Mouse (Mus musculus) neural tube, embryonic 11.5 days (tissue): Measurements from ENCODE around the gene Arhgap22. TPM values are rescaled to one million over a fixed set of nuclear protein-coding genes. Genes with fewer than 3 reads are reported as not detected.
A peak's percentile ranks its signal among the peaks of the same experiment; 100 is the strongest.

Source experiments
- ATAC-seq: fragments of 200-750 bp; cut with Nextera tagmentation; 2 replicates; pipeline ENCODE4 v1.8.0; 2017; ENCODE audit warnings: moderate number of reproducible peaks, mild to moderate bottlenecking, moderate TSS enrichment, moderate library complexity; ENCODE audit not compliant: insufficient read depth, low FRiP score, low TSS enrichment
- DNase-seq: peaks from one replicate; pipeline ENCODE4 v3.0.0-alpha.2; 2015; ENCODE audit warnings: low spot score
- H3K27ac ChIP-seq: fragments of 300-500 bp; sonication (generic); 2 replicates; pipeline ENCODE4 v1.5.1; 2014; ENCODE audit warnings: low read depth, mild to moderate bottlenecking, low read length
- H3K27me3 ChIP-seq: fragments of 300-500 bp; sonication (generic); 2 replicates; pipeline ENCODE4 v1.6.1; 2014; ENCODE audit warnings: mild to moderate bottlenecking, low read length, mixed read lengths; ENCODE audit not compliant: control insufficient read depth, insufficient read depth
- H3K36me3 ChIP-seq: fragments of 300-500 bp; sonication (generic); 2 replicates; pipeline ENCODE4 v1.6.1; 2014; ENCODE audit warnings: mild to moderate bottlenecking, low read length, moderate library complexity, mixed read lengths; ENCODE audit not compliant: control insufficient read depth, insufficient read depth
- H3K4me1 ChIP-seq: fragments of 300-500 bp; sonication (generic); 2 replicates; pipeline ENCODE4 v1.6.1; 2014; ENCODE audit warnings: low read length, mixed read lengths; ENCODE audit not compliant: control insufficient read depth, insufficient read depth
- H3K4me2 ChIP-seq: fragments of 300-500 bp; sonication (generic); 2 replicates; pipeline ENCODE4 v1.6.1; 2014; ENCODE audit warnings: low read depth, mild to moderate bottlenecking, moderate library complexity
- H3K4me3 ChIP-seq: fragments of 300-500 bp; sonication (generic); 2 replicates; pipeline ENCODE4 v1.5.1; 2014; ENCODE audit warnings: low read depth, low read length
- H3K9ac ChIP-seq: fragments of 300-500 bp; sonication (generic); 2 replicates; pipeline ENCODE4 v1.6.1; 2014; ENCODE audit warnings: mild to moderate bottlenecking, low read length
- H3K9me3 ChIP-seq: fragments of 300-500 bp; sonication (generic); 2 replicates; pipeline ENCODE4 v1.6.1; 2016; ENCODE audit warnings: low read length; ENCODE audit not compliant: control insufficient read depth
- WGBS: fragments of 180-500 bp; shearing (Covaris S2); extraction: QIAGEN DNeasy Blood & Tissue Kit; methylation state at CpG from one replicate; pipeline ENCODE4 v1.1.7; 2014; 5-methylcytosine and 5-hydroxymethylcytosine counted together
- polyA plus RNA-seq: library from polyadenylated mRNA; unstranded; fragments of >200 nt; fragmentation: Nextera tagmentation; extraction: Ambion mirVana; gene quantifications from 2 replicates; pipeline ENCODE4 v1.2.1, GENCODE M21; 2014

Gene Arhgap22
- 3.8 and 4.6 TPM in 2 replicates for polyA plus RNA-seq

GRCm38 (mm10) chr14:33213823-33214766 is at the start of gene Arhgap22:
Gene Arhgap22 (plus strand): TSS chr14:33214026.
- DNase-seq (peak; percentile 88), ATAC-seq (peak; percentile 77)
- 0 out of 2 replicates have a peak, but pooled peaks cover 2% of the 10 kb centered on the region for H3K4me1 ChIP-seq
- no peak within 1 kb of the TSS for H3K27ac ChIP-seq
- 0 out of 2 replicates have a peak within 1 kb of the TSS, but pooled peaks have one; percentile 14 for H3K9ac ChIP-seq
- no peaks in the 10 kb centered on the region for H3K9me3 ChIP-seq
- H3K36me3 ChIP-seq = no peaks in the 10 kb centered on the region
- H3K4me2 ChIP-seq = peak within 1 kb of the TSS; percentile 28; the same call in 1 of the 2 replicates
- H3K4me3 ChIP-seq = no peak within 1 kb of the TSS
- WGBS = 20% methylated on average over 28 of the region's 28 CpGs
- 0 out of 2 replicates have a peak, but pooled peaks cover 4% of the 10 kb centered on the region for H3K27me3 ChIP-seq

- H3K4me1 ChIP-seq = no peaks in the 10 kb centered on the region
- no peak overlapping the region for H3K9ac ChIP-seq
- no peaks in the 10 kb centered on the region for H3K27me3 ChIP-seq
- DNase-seq = no peak
- H3K36me3 ChIP-seq = no peaks in the 10 kb centered on the region
- WGBS = 91% methylated on average over 4 of the region's 4 CpGs
- ATAC-seq = no peak
- H3K27ac ChIP-seq = no peak overlapping the region
- H3K4me2 ChIP-seq = no peak overlapping the region
- no peaks in the 10 kb centered on the region for H3K9me3 ChIP-seq
- no peak overlapping the region for H3K4me3 ChIP-seq
Observed at GRCm38 (mm10) chr14:33168750-33169149, 45.1 kb upstream of the Arhgap22 start.

- no peak overlapping the region for H3K4me3 ChIP-seq
- ATAC-seq (no peak), DNase-seq (no peak)
- H3K27ac ChIP-seq = no peak overlapping the region
- H3K9ac ChIP-seq = no peak overlapping the region
- H3K36me3 ChIP-seq = no peaks in the 10 kb centered on the region
- H3K4me1 ChIP-seq = no peaks in the 10 kb centered on the region
- no peaks in the 10 kb centered on the region for H3K9me3 ChIP-seq
- H3K4me2 ChIP-seq = no peak overlapping the region
- WGBS = 75% methylated on average over 1 of the region's 1 CpGs
- H3K27me3 ChIP-seq = no peaks in the 10 kb centered on the region
Observed at GRCm38 (mm10) chr14:33171942-33172341, 41.9 kb upstream of the Arhgap22 start.

GRCm38 (mm10) chr14:33175059-33175821 is 38.6 kb upstream of the Arhgap22 start:
- H3K36me3 ChIP-seq = no peaks in the 10 kb centered on the region
- no peak for DNase-seq
- H3K4me1 ChIP-seq = no peaks in the 10 kb centered on the region
- no peak overlapping the region for H3K4me2 ChIP-seq
- H3K4me3 ChIP-seq = no peak overlapping the region
- H3K9ac ChIP-seq = no peak overlapping the region
- ATAC-seq = no peak
- no peaks in the 10 kb centered on the region for H3K9me3 ChIP-seq
- no peak overlapping the region for H3K27ac ChIP-seq
- no peaks in the 10 kb centered on the region for H3K27me3 ChIP-seq
- WGBS = 81% methylated on average over 4 of the region's 4 CpGs

- WGBS = 90% methylated on average over 5 of the region's 5 CpGs
- H3K27ac ChIP-seq = no peak overlapping the region
- no peaks in the 10 kb centered on the region for H3K36me3 ChIP-seq
- ATAC-seq = no peak
- DNase-seq = no peak
- H3K27me3 ChIP-seq = no peaks in the 10 kb centered on the region
- no peaks in the 10 kb centered on the region for H3K9me3 ChIP-seq
- no peak overlapping the region for H3K9ac ChIP-seq
- no peaks in the 10 kb centered on the region for H3K4me1 ChIP-seq
- H3K4me3 ChIP-seq = no peak overlapping the region
- no peak overlapping the region for H3K4me2 ChIP-seq
Observed at GRCm38 (mm10) chr14:33180102-33180501, 33.7 kb upstream of the Arhgap22 start.

GRCm38 (mm10) chr14:33185068-33185800 is 28.6 kb upstream of the Arhgap22 start, which contains the start of gene Wdfy4:
Gene Wdfy4 (minus strand): TSS chr14:33185508.
- Histone ChIP-seq H3K27me3 (no peaks in the 10 kb centered on the region), H3K36me3 (no peaks in the 10 kb centered on the region), H3K4me3 (no peak within 1 kb of the TSS), H3K9me3 (no peaks in the 10 kb centered on the region), H3K9ac (no peak within 1 kb of the TSS), H3K4me2 (no peak within 1 kb of the TSS), H3K27ac (no peak within 1 kb of the TSS), H3K4me1 (no peaks in the 10 kb centered on the region)
- ATAC-seq (no peak), DNase-seq (no peak)
- WGBS = 89% methylated on average over 11 of the region's 11 CpGs

- DNase-seq = no peak
- H3K9me3 ChIP-seq = no peaks in the 10 kb centered on the region
- no peaks in the 10 kb centered on the region for H3K36me3 ChIP-seq
- H3K27ac ChIP-seq = no peak overlapping the region
- no peak overlapping the region for H3K9ac ChIP-seq
- no peaks in the 10 kb centered on the region for H3K4me1 ChIP-seq
- H3K4me2 ChIP-seq = no peak overlapping the region
- H3K4me3 ChIP-seq = no peak overlapping the region
- no peak for ATAC-seq
- WGBS = 51% methylated on average over 4 of the region's 4 CpGs
- H3K27me3 ChIP-seq = no peaks in the 10 kb centered on the region
Observed at GRCm38 (mm10) chr14:33187201-33187600, 26.6 kb upstream of the Arhgap22 start.

- WGBS = 65% methylated on average over 10 of the region's 10 CpGs
- Histone ChIP-seq H3K27me3 (no peaks in the 10 kb centered on the region), H3K9ac (no peak overlapping the region), H3K36me3 (no peaks in the 10 kb centered on the region), H3K4me3 (no peak overlapping the region), H3K27ac (no peak overlapping the region), H3K4me1 (no peaks in the 10 kb centered on the region), H3K9me3 (no peaks in the 10 kb centered on the region), H3K4me2 (no peak overlapping the region)
- DNase-seq = no peak
- ATAC-seq = no peak
Observed at GRCm38 (mm10) chr14:33189230-33189629, 24.6 kb upstream of the Arhgap22 start.
